Mouse (Mus musculus): ENCODE measurements around the gene Lpcat2. TPM values are rescaled to one million over a fixed set of nuclear protein-coding genes. Genes with fewer than 3 reads are reported as not detected.

Lpcat2 gene
- 3.6 TPM for polyA plus RNA-seq (2014; fragmentation: Illumina TruSeq; extraction: RNeasy Lipid Tissue Mini Kit (QIAGEN cat#74804); ENCODE audit: low read depth, low replicate concordance)

GRCm38 (mm10) chr8:92855171-92855894, at the start of gene Lpcat2:
TSS of gene Lpcat2 (plus strand) at chr8:92855339.

GRCm38 (mm10) chr8:92827243-92828034, 27.7 kb upstream of the Lpcat2 start, which contains the start of gene Mmp2:
TSS of gene Mmp2 (plus strand) at chr8:92827291.

GRCm38 (mm10) chr8:92901107-92901506, 46.0 kb downstream of the Lpcat2 start, which contains the start of gene Capns2:
TSS of gene Capns2 (plus strand) at chr8:92901407.

GRCm38 (mm10) chr8:92959779-92960178, 104.6 kb downstream of the Lpcat2 start, which contains the start of gene Slc6a2:
TSS of gene Slc6a2 (plus strand) at chr8:92960079.

Other genes with a start within 250 kb of the Lpcat2 start
- gene Irx6, start 181.1 kb upstream of the Lpcat2 start, polyA plus RNA-seq (2014; fragmentation: Illumina TruSeq; extraction: RNeasy Lipid Tissue Mini Kit (QIAGEN cat#74804); ENCODE audit: low read depth, low replicate concordance): not detected
- 30.7 TPM for gene Mmp2, start 28.0 kb upstream of the Lpcat2 start, polyA plus RNA-seq (2014; fragmentation: Illumina TruSeq; extraction: RNeasy Lipid Tissue Mini Kit (QIAGEN cat#74804); ENCODE audit: low read depth, low replicate concordance)
- gene Capns2, start 46.1 kb downstream of the Lpcat2 start, polyA plus RNA-seq (2014; fragmentation: Illumina TruSeq; extraction: RNeasy Lipid Tissue Mini Kit (QIAGEN cat#74804); ENCODE audit: low read depth, low replicate concordance): not detected
- 0.73 TPM for gene Slc6a2, start 104.7 kb downstream of the Lpcat2 start, polyA plus RNA-seq (2014; fragmentation: Illumina TruSeq; extraction: RNeasy Lipid Tissue Mini Kit (QIAGEN cat#74804); ENCODE audit: low read depth, low replicate concordance)
- not detected for gene Ces1a, start 192.9 kb downstream of the Lpcat2 start, polyA plus RNA-seq (2014; fragmentation: Illumina TruSeq; extraction: RNeasy Lipid Tissue Mini Kit (QIAGEN cat#74804); ENCODE audit: low read depth, low replicate concordance)
- gene Ces1b, start 224.7 kb downstream of the Lpcat2 start, polyA plus RNA-seq (2014; fragmentation: Illumina TruSeq; extraction: RNeasy Lipid Tissue Mini Kit (QIAGEN cat#74804); ENCODE audit: low read depth, low replicate concordance): 0.60 TPM